Mouse (Mus musculus) kidney, postnatal 36 days (tissue): ENCODE results near the gene Nrgn.

ENCODE experiments used
- DNase-seq, 2 experiments: peaks; one replicate each; pipeline ENCODE4 v3.0.0; 2021 to 2022; ENCODE audit warnings: mixed read lengths in 2 of 2

The Nrgn gene

GRCm38 (mm10) chr9:37552536-37553293 is at the start of gene Nrgn:
Nrgn (minus strand) TSS chr9:37552904.
- DNase-seq = peak; percentile 88 to 89

GRCm38 (mm10) chr9:37600538-37601205 is 48.0 kb upstream of the Nrgn start:
- DNase-seq = no peak

DNA sequence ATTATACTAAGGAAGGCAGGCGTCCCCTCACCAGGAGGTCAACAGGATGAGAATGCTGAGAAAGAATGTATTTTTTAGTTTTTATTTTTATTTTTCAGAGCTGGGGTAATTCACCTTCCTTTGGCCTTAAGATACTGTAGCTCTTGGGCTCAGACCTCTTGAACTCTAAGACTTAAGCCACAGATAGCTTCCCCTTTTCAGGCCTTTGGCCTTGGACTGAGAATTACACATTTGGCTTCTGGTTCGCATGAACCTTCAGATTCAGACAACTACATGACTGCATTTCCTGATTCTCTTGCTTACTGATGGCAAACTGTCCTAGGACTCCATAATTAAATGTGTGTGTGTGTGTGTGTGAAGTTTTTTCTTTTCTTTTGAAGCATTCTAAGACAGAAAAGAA is 45.9 kb upstream of the Nrgn start:
- no peak for DNase-seq

GRCm38 (mm10) chr9:37595570-37595969 is 42.9 kb upstream of the Nrgn start:
- DNase-seq = no peak

GRCm38 (mm10) chr9:37593690-37594089 is 41.0 kb upstream of the Nrgn start:
- no peak for DNase-seq

GRCm38 (mm10) chr9:37592633-37593032 is 39.9 kb upstream of the Nrgn start:
- DNase-seq = no peak

- DNase-seq = no peak
Observed at GRCm38 (mm10) chr9:37592025-37592424, 39.3 kb upstream of the Nrgn start.

- DNase-seq = no peak
Observed at GRCm38 (mm10) chr9:37590381-37590780, 37.7 kb upstream of the Nrgn start.

- DNase-seq = no peak
Observed at GRCm38 (mm10) chr9:37586718-37587117, 34.0 kb upstream of the Nrgn start.

DNA sequence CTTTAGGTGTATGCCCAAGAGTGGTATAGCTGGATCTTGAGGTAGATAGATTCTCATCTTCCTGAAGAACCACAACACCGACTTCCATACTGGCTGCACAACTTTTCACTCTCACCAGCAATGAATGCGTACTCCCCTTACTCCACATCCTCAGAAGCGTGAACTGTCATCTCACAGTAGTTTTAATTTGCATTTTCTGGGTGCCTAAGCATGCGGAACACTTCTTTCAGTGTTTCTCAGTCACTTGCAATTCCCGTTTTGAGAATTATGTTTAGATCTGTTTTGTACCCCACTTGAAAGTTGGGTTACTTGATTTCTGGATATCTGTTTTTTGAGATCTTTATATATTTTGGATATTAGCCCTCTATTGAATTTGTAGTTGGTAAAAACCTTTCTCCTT is 30.9 kb upstream of the Nrgn start:
- no peak for DNase-seq

- DNase-seq = peak; percentile 16 to 30
Observed at GRCm38 (mm10) chr9:37576436-37576930, 23.8 kb upstream of the Nrgn start.

GRCm38 (mm10) chr9:37572204-37572876 is 19.6 kb upstream of the Nrgn start:
- DNase-seq = no peak

GRCm38 (mm10) chr9:37569231-37569835 is 16.6 kb upstream of the Nrgn start:
- no peak for DNase-seq

DNA sequence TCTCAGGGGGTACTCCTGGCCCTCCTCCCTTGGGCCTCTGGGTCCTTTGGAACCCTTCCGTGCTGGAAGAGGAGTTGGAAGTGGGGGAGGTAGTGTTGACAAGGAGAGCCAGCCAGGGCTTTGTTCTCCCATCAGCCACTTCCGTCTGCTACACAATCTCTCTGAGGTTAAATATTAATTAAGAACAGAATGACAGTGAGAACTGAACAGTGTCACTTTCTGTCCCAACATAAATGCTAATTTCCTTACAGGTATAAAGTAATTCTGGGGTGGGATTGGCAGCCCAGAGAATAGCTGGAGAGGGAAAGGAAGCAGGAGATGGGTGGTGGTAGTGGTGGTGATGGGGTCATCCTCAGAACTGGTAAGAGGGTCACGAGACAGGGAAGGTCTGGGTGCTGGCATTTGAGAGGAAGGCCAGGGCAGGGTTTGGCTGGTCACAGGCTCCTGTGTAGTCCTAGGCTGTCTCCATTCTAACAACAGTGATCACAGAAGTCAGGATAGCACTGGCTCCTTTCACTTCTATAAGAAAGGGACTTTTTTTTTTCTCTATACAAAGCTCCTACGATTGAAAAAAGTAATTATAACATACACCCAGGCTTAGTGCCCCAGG is 16.0 kb upstream of the Nrgn start:
- peak; percentile 34 to 38 for DNase-seq

GRCm38 (mm10) chr9:37567892-37568604 is 15.3 kb upstream of the Nrgn start:
- DNase-seq = peak; percentile 40 to 57

DNA sequence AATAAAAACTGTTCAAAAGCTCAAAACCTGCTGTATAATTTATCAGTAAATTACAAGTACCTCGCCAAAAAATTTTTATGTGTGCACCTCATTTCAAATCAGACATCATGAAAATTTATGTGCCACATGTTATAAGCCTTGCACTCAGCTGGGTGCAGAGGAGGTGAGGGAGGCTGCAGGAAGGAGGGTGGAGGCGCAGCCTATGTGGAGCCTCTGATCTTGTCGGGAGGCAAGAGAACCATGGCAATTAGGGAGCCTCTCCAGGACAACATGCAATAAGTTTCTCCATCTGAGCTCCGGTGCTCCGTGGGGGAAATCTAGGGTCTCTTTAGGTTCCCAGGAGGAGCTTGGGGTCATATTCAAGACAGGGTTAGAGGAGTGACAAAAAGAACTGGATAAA is 14.8 kb upstream of the Nrgn start:
- no peak for DNase-seq

DNA sequence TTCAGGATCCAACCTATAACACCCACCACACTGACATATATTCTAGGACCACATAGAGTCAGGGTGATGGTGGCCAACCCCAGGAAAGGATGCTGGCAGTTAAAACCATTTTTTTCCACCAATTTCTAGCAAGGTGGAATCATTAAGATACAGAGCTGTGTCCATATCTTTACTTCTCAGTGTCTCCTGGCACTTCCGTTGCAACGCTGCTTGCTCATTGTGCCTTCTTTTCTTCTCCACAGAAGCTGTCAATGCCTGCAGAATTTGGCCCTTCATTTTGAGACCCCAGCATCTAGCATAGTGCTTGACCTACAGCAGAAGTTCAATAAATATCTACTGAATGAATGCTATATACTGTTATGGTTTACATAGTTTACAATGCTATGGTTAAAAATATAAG is 14.3 kb upstream of the Nrgn start:
- DNase-seq = no peak

DNA sequence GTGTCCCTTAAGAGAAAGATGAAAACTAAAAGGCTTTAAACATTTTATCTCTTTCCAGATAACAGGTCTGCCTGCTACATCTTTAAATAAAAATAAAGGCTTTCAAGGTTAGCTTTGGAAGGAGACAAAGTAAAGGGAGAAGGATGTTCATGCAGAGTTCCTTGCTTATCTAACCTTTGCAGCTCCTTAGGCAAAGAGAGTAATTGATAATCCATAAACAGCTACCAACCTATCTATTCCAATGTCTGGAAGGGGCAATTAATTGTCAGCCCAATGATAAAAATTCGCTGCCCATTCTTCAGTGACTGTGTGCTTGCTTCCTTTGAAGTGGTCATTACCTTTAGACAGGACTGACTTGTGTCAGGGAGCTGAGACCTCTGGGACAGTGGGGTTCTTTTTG is 11.1 kb upstream of the Nrgn start:
- DNase-seq = no peak

- no peak for DNase-seq
Observed at GRCm38 (mm10) chr9:37560617-37561016, 7.9 kb upstream of the Nrgn start.

DNA sequence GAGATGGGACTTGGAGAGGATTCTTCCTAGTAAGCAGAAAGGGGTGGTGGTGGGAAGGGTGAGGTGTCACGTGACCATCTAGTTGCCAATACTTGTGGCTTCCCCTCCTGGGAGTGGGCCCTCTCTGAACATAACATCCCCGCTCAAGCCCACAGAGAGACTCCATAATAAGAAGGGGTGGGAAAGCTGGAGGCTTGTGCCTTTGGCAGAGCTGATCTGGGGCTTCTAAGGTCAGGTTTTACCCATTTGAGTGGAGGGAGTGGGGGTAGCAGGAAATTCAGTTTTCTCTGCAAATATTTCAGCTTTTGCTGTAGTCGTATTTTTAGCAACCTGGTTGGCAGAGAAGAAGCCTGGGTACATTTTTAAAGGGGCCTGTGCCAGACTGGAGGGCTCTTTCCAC is 3.7 kb upstream of the Nrgn start:
- DNase-seq = no peak

DNA sequence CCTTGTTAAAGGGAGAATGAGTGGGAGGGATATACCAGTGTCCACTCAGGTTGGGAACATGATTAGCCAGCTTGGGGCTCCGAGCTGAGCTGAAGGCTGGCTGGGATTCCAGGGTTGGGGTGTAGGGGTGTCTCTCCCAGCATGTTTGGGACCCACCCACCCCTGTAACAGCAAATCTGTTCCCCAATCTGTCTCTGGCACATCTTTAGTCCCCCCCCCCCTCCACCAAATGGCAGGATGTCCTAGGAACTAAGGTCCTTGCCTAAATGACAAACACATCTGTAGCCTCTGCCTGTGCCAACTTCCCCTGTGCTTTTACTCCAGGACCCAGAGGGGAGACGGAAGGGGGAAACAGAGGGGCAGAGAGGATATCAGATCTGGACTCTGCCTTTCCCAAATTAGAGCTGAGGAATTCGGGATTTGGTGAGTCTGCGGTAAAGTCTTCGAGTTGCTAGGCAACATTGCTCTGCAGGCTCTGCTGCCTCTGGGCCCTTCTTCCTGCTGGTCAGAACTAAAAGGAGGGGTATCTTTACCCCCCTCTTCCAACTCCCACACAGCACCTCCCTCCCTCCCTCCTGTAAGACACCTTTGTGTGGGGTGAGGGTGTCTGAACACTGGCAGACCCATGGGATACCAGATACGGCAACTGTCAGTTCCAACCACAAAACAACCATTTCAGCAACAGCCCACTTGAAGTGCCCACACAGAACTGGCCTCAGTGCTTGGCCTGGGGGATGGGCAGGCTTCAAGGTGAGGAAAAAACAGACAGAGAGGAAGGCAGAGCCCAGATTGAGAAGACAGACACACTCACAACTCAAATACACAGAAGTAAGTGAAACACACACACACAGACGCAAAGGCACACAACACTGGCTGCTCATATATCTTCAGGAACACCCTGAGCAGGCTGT is 2.4 kb upstream of the Nrgn start, which contains the start of gene Siae:
Gene Siae (plus strand): TSS at position 861 of the 911 bp plus-strand sequence.
- no peak for DNase-seq
